Mouse (Mus musculus) thymus, adult 2 months (tissue): ENCODE results near the gene Gm28308.

Experiments used
- CTCF ChIP-seq: fragments of 200-500 bp; IDR thresholded peaks from 2 replicates; pipeline ENCODE4 v1.5.1; 2012; ENCODE audit warnings: mild to moderate bottlenecking, control low read depth, low read length, moderate library complexity, borderline replicate concordance; ENCODE audit not compliant: control insufficient read depth, poor library complexity, insufficient read depth; ENCODE audit errors: extremely low read depth
- POLR2A ChIP-seq: fragments of 200-500 bp; IDR thresholded peaks from 2 replicates; pipeline ENCODE4 v1.6.1; 2012; ENCODE audit warnings: mild to moderate bottlenecking, low read length, control low read depth, moderate library complexity; ENCODE audit not compliant: control insufficient read depth, poor library complexity, insufficient read depth; ENCODE audit errors: extremely low read depth

DNA sequence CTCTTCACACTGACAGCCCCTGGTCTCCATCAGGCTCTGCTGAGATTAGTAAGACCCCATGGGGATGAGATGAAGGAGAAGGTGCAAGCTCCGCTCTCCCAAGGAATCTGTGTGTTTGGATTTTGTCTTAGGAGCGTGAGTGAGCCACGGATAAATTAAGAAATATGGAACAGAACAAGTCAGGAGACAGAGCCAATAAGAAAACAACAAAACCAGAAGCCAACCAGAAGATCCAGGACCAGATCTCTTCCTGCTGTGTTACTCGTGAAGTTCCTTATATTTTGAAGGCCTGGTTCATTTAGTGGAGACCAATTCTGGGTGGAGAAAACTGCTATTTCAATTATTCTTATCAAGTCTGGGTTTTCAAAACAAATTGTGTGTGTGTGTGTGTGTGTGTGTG is 61.6 kb downstream of the Gm28308 start:
- no peak for TF ChIP-seq CTCF
- no peak for TF ChIP-seq POLR2A
